Mouse (Mus musculus): ENCODE data around the gene Antxrl. TPM values are rescaled to one million over a fixed set of nuclear protein-coding genes. Genes with fewer than 3 reads are reported as not detected.

Gene Antxrl
- not detected in 2 replicates for polyA plus RNA-seq (2015; fragmentation: Nextera tagmentation; extraction: Ambion mirVana)

DNA sequence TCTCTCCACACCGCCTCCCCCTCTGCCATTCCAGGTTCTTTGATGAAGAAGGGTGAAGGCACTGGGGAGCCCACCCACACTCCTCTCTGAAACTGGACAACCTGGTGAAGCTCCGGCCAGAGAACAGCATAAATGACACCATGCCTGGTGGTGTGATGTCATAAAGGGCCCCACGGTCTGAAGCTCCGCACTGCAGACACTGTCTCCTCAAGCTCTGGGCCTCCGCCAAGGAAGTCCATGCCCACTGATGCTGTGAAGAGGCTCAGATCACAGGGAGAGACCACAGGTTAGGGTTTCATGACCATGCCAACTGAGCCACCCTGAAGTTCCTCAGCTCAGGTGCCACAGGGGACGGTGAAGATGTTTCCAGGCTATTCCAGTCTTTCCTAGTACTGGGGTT lies at the start of gene Antxrl:
TSS of gene Antxrl (plus strand) at position 192 of the 400 bp plus-strand sequence.
- H3K27ac ChIP-seq (ENCODE audit: low read length) = no peak within 1 kb of the TSS

DNA sequence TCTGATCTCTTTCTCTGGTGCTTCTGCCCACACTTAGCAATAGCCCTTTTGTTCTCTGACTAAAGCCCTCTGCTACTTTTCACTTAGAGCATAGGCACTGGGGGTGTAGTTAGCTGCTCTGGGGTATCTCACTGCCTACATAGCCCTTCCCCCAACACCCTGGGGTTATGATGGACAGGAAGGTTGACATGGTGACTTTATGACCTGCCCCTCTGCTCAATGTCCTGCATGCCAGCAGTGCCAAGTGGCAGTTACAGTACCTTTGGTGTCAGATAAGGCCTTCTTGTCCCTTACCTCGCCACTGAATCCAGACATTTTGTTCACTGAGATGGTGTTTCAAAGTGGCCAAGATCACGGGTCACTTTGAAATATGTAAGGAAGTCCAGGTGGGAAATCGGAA lies 37.4 kb upstream of the Antxrl start, which contains the start of gene Gm30083:
TSS of gene Gm30083 (minus strand) at position 120 of the 400 bp plus-strand sequence.
- Histone ChIP-seq H3K27ac (ENCODE audit: low read length) (no peak within 1 kb of the TSS), H3K4me1 (ENCODE audit: control insufficient read depth, insufficient read depth, low read length) (no peaks in the 10 kb centered on the region), H3K4me3 (ENCODE audit: low read length) (no peak within 1 kb of the TSS), H3K9ac (ENCODE audit: low read depth, low read length) (no peak within 1 kb of the TSS), H3K4me2 (ENCODE audit: low read depth, low read length) (no peak within 1 kb of the TSS), H3K36me3 (ENCODE audit: control insufficient read depth, insufficient read depth, low read length) (no peaks in the 10 kb centered on the region), H3K27me3 (replicated peaks; ENCODE audit: control insufficient read depth, insufficient read depth, low read length) (no peaks in the 10 kb centered on the region), H3K9me3 (ENCODE audit: control insufficient read depth, low read length) (no peaks in the 10 kb centered on the region)
- WGBS = 88% methylated on average over 3 of the region's 3 CpGs
- no peak for ATAC-seq

More for the DNA sequence above, at the start of gene Antxrl:
- WGBS = 84% methylated on average over 6 of the region's 6 CpGs
- no peak for ATAC-seq
- Histone ChIP-seq H3K4me1 (ENCODE audit: control insufficient read depth, insufficient read depth, low read length) (no peaks in the 10 kb centered on the region), H3K4me2 (ENCODE audit: low read depth, low read length) (no peak within 1 kb of the TSS), H3K9ac (ENCODE audit: low read depth, low read length) (no peak within 1 kb of the TSS), H3K4me3 (ENCODE audit: low read length) (no peak within 1 kb of the TSS), H3K27me3 (replicated peaks; ENCODE audit: control insufficient read depth, insufficient read depth, low read length) (no peaks in the 10 kb centered on the region), H3K36me3 (ENCODE audit: control insufficient read depth, insufficient read depth, low read length) (no peaks in the 10 kb centered on the region), H3K9me3 (ENCODE audit: control insufficient read depth, low read length) (no peaks in the 10 kb centered on the region)

DNA sequence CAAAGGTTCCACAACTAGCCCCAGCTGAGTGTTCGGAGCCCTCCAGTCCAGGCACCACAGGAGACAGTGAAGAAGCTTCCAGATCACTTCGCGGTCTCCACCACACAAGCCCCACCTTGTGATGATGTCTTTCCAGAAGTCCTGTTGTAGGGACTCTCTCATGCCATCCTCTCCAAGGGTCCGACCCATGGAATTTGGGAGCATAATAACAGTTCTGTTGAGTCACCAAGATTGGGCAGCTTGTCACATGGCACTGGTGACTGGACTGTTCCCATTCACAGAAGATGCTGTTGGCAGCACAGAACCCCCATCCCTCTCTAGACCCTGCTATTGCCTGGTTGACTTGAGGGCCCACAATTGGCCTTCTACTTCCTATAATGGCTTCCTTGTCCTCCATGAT lies 36.1 kb upstream of the Antxrl start, which contains the start of gene Gm5460:
TSS of gene Gm5460 (plus strand) at position 378 of the 400 bp plus-strand sequence.
- Histone ChIP-seq H3K27ac (ENCODE audit: low read length) (no peak within 1 kb of the TSS), H3K36me3 (ENCODE audit: control insufficient read depth, insufficient read depth, low read length) (no peaks in the 10 kb centered on the region), H3K4me2 (ENCODE audit: low read depth, low read length) (no peak within 1 kb of the TSS), H3K27me3 (replicated peaks; ENCODE audit: control insufficient read depth, insufficient read depth, low read length) (no peaks in the 10 kb centered on the region), H3K9me3 (ENCODE audit: control insufficient read depth, low read length) (no peaks in the 10 kb centered on the region), H3K4me3 (ENCODE audit: low read length) (no peak within 1 kb of the TSS), H3K9ac (ENCODE audit: low read depth, low read length) (no peak within 1 kb of the TSS), H3K4me1 (ENCODE audit: control insufficient read depth, insufficient read depth, low read length) (no peaks in the 10 kb centered on the region)
- no peak for ATAC-seq
- WGBS = 96% methylated on average over 4 of the region's 4 CpGs

DNA sequence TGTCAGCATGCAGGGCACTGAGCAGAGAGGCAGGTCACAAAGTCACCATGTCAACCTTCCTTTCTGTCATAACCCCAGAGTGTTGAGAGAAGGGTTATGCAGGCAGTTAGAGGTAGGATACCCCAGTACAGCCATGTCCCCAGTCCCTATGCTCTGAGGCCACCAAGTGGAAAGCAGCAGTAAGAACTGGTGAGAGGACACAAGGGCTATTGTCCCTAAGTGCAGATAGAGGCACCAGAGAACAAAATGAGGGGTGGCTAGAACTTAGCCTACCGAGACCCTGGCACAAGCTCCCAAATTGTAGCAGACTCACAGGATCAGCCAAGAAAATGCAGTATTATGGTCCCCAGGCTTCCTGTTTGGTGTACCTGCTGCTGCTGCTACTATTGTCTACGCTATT lies 35.6 kb upstream of the Antxrl start:
- no peaks in the 10 kb centered on the region for H3K36me3 ChIP-seq (ENCODE audit: control insufficient read depth, insufficient read depth, low read length)
- H3K4me3 ChIP-seq (ENCODE audit: low read length) = no peak overlapping the region
- H3K4me2 ChIP-seq (ENCODE audit: low read depth, low read length) = no peak overlapping the region
- no peak overlapping the region for H3K9ac ChIP-seq (ENCODE audit: low read depth, low read length)
- WGBS = 88% methylated on average over 2 of the region's 2 CpGs
- no peaks in the 10 kb centered on the region for H3K27me3 ChIP-seq (replicated peaks; ENCODE audit: control insufficient read depth, insufficient read depth, low read length)
- H3K4me1 ChIP-seq (ENCODE audit: control insufficient read depth, insufficient read depth, low read length) = no peaks in the 10 kb centered on the region
- no peak overlapping the region for H3K27ac ChIP-seq (ENCODE audit: low read length)
- ATAC-seq = no peak
- H3K9me3 ChIP-seq (ENCODE audit: control insufficient read depth, low read length) = no peaks in the 10 kb centered on the region

DNA sequence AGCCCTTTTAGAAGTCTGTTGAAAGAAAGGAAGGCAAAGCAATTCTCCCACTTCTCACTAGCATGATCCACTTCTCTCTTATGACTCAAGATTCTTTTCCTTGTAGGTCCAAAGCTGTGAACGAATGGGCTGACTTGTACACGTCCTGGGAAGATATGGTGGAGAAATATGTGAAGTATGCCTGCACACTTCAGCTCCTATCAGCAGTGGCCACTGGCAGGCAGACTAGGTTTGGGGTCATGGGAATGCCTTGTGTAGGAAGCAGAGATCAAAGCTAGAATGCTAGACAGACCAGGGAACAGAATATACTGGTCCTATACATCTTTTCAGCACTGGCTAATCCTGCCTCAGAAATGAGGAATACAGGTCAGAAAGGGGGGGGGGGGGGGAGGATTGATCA lies 25.8 kb upstream of the Antxrl start:
- H3K9me3 ChIP-seq (ENCODE audit: control insufficient read depth, low read length) = no peaks in the 10 kb centered on the region
- H3K27me3 ChIP-seq (replicated peaks; ENCODE audit: control insufficient read depth, insufficient read depth, low read length) = no peaks in the 10 kb centered on the region
- H3K27ac ChIP-seq (ENCODE audit: low read length) = no peak overlapping the region
- no peak overlapping the region for H3K4me2 ChIP-seq (ENCODE audit: low read depth, low read length)
- H3K9ac ChIP-seq (ENCODE audit: low read depth, low read length) = no peak overlapping the region
- no peaks in the 10 kb centered on the region for H3K4me1 ChIP-seq (ENCODE audit: control insufficient read depth, insufficient read depth, low read length)
- no peak overlapping the region for H3K4me3 ChIP-seq (ENCODE audit: low read length)
- no peaks in the 10 kb centered on the region for H3K36me3 ChIP-seq (ENCODE audit: control insufficient read depth, insufficient read depth, low read length)
- 48% methylated on average over 2 of the region's 2 CpGs for WGBS
- no peak for ATAC-seq

DNA sequence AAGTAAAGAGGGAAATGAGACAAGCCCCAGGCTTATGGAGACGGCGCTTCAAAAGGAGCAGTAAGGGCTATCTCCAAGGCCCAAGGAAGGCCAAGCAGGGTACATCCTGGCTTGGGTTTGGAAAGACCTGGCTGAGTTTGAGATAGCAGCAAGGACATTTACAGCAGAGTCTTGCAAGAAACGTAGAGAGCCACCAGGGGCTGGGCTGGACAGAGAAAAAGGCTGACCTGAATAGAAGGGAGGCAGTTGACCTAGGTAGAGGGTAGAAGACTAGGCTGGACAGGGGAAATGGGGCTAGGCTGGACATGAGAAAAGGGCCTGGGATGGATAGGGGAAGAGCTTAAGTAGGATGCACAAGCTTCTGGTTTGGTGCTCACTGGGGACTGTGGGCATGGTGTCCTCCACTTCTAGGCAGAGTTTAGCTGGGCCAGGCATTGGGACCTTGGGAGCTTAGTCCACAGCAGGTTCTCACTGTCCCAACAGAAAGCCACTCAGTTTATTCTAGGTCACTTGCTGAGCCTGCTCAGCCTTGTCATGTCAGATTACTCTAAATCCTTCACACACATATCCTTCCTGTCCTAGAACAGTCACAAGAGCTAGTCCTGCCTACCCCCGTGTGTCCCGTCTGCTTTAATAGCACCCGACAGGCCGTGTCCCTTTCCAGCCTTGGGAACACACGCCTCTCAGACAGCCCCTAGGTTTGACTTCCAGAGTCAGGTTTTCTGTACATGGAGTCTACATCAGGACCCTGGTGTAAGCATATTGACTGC lies 18.5 kb upstream of the Antxrl start:
- Histone ChIP-seq H3K27me3 (replicated peaks; ENCODE audit: control insufficient read depth, insufficient read depth, low read length) (no peaks in the 10 kb centered on the region), H3K9me3 (ENCODE audit: control insufficient read depth, low read length) (no peaks in the 10 kb centered on the region), H3K4me2 (ENCODE audit: low read depth, low read length) (no peak overlapping the region), H3K36me3 (ENCODE audit: control insufficient read depth, insufficient read depth, low read length) (no peaks in the 10 kb centered on the region), H3K27ac (ENCODE audit: low read length) (no peak overlapping the region), H3K4me3 (ENCODE audit: low read length) (no peak overlapping the region), H3K4me1 (ENCODE audit: control insufficient read depth, insufficient read depth, low read length) (no peaks in the 10 kb centered on the region), H3K9ac (ENCODE audit: low read depth, low read length) (no peak overlapping the region)
- 87% methylated on average over 8 of the region's 8 CpGs for WGBS
- ATAC-seq = no peak

DNA sequence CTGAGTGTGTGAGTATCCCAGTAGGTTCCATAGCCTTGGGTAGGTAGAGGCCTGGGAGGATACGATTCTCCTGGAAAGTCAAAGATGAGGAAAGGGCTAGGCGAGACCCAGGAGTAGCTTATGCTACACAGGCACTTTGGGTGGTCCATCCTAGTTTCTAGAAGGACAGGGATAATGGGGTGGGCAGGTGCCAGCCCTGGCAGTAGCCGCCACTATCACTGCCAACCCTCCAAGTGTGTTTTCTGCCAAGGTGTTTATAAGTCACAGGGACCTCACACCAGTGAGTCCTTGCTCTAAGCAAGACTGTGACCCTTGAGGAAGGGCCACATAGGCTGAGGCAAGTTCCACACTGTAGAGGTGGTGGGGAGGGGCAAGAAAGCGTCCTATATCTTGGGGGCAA lies 11.3 kb upstream of the Antxrl start:
- H3K4me2 ChIP-seq (ENCODE audit: low read depth, low read length) = no peak overlapping the region
- H3K36me3 ChIP-seq (ENCODE audit: control insufficient read depth, insufficient read depth, low read length) = no peaks in the 10 kb centered on the region
- ATAC-seq = no peak
- H3K4me3 ChIP-seq (ENCODE audit: low read length) = no peak overlapping the region
- WGBS = 79% methylated on average over 4 of the region's 4 CpGs
- H3K4me1 ChIP-seq (ENCODE audit: control insufficient read depth, insufficient read depth, low read length) = no peaks in the 10 kb centered on the region
- no peaks in the 10 kb centered on the region for H3K9me3 ChIP-seq (ENCODE audit: control insufficient read depth, low read length)
- H3K27me3 ChIP-seq (replicated peaks; ENCODE audit: control insufficient read depth, insufficient read depth, low read length) = no peaks in the 10 kb centered on the region
- H3K27ac ChIP-seq (ENCODE audit: low read length) = no peak overlapping the region
- no peak overlapping the region for H3K9ac ChIP-seq (ENCODE audit: low read depth, low read length)

DNA sequence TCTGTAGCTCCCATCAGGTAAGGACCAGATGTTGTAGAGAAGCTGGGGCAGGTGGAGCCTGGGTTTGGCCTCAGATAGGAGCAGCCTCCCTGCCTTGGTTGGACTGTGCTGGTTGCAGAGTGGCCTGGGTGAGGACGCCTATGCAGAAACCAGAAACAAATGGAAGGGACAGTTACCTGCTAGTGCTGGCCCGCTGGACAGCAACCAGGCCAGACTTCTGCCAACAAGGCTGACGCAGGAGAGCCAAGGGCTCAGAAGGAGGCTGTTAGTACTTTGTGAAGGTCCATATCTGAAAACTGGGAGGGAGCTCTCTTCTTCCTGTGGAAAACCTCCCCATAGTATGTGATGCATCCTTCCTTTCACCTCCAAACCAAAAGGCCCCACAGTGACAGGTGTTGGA lies 9.2 kb upstream of the Antxrl start:
- Histone ChIP-seq H3K9ac (ENCODE audit: low read depth, low read length) (no peak overlapping the region), H3K36me3 (ENCODE audit: control insufficient read depth, insufficient read depth, low read length) (no peaks in the 10 kb centered on the region), H3K27me3 (replicated peaks; ENCODE audit: control insufficient read depth, insufficient read depth, low read length) (no peaks in the 10 kb centered on the region), H3K4me2 (ENCODE audit: low read depth, low read length) (no peak overlapping the region), H3K4me1 (ENCODE audit: control insufficient read depth, insufficient read depth, low read length) (no peaks in the 10 kb centered on the region), H3K4me3 (ENCODE audit: low read length) (no peak overlapping the region), H3K9me3 (ENCODE audit: control insufficient read depth, low read length) (no peaks in the 10 kb centered on the region), H3K27ac (ENCODE audit: low read length) (no peak overlapping the region)
- no peak for ATAC-seq
- WGBS = 54% methylated on average over 3 of the region's 3 CpGs

DNA sequence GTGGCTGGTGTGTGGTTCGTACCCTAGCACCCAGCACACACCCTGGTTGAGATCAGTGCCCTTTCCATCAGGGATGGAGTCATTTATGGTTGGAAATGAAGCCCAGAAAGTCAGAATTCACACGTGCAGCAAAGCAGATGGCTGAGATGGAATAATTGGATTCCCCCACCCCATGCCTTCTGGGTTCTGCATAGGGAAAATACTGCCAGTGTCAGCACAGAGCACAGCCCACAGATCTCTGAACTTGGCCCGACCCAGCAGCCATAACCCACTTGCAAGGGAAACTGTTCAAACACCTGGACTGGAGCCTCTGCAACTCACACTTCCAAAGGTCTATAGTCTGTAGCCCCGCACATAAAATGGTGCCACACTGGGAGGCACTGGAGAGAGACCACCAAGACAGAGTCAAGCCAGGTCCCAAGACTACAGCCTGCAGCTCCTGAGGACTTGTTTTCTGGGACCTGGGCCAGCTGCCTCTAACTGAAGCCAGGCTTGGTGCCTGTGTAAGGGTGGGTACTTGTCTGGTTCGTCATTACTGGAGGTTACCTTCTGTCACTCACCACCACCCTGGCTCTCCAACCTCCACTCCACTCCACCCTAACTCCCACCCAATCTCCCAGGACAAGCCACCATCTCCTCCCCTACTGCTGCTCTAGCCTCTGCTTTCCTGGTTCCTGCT lies 2.3 kb upstream of the Antxrl start:
- no peak overlapping the region for H3K9ac ChIP-seq (ENCODE audit: low read depth, low read length)
- H3K4me3 ChIP-seq (ENCODE audit: low read length) = no peak overlapping the region
- H3K27me3 ChIP-seq (replicated peaks; ENCODE audit: control insufficient read depth, insufficient read depth, low read length) = no peaks in the 10 kb centered on the region
- H3K27ac ChIP-seq (ENCODE audit: low read length) = no peak overlapping the region
- no peaks in the 10 kb centered on the region for H3K4me1 ChIP-seq (ENCODE audit: control insufficient read depth, insufficient read depth, low read length)
- WGBS = 71% methylated on average over 5 of the region's 5 CpGs
- no peaks in the 10 kb centered on the region for H3K9me3 ChIP-seq (ENCODE audit: control insufficient read depth, low read length)
- no peak for ATAC-seq
- no peak overlapping the region for H3K4me2 ChIP-seq (ENCODE audit: low read depth, low read length)
- H3K36me3 ChIP-seq (ENCODE audit: control insufficient read depth, insufficient read depth, low read length) = no peaks in the 10 kb centered on the region
